Mouse (Mus musculus) brain, embryonic 18.5 days (tissue): ENCODE results near the gene Kcnh7.

Experiments used
- DNase-seq: peaks from one replicate; pipeline ENCODE4 v3.0.0-alpha.2; 2012; ENCODE audit warnings: low read depth, low spot score

Gene Kcnh7

GRCm38 (mm10) chr2:62646671-62647289, 537.3 kb downstream of the Kcnh7 start:
- DNase-seq = no peak

GRCm38 (mm10) chr2:62646014-62646645, 538.0 kb downstream of the Kcnh7 start, which contains the start of gene Ifih1:
TSS of gene Ifih1 (minus strand) at chr2:62646255.
- DNase-seq = no peak

- DNase-seq = no peak
Observed at GRCm38 (mm10) chr2:62645475-62645874, 538.6 kb downstream of the Kcnh7 start.

- DNase-seq = no peak
Observed at GRCm38 (mm10) chr2:62644891-62645290, 539.2 kb downstream of the Kcnh7 start.
